Mouse (Mus musculus) forebrain, embryonic 11.5 days (tissue): ENCODE measurements at regions not wholly inside any gene's neighbourhood (a gene's known extent, or its start where the extent isn't known, plus 50 kb on each side); places are given as distances from the start of the nearest gene placed in this dataset.

Source experiments
- ATAC-seq: fragments of 200-750 bp; cut with Nextera tagmentation; replicated peaks from 2 replicates; pipeline ENCODE4 v1.8.0; 2017; ENCODE audit warnings: moderate TSS enrichment; ENCODE audit not compliant: low FRiP score
- DNase-seq: peaks from one replicate; pipeline ENCODE4 v3.0.0-alpha.2; 2017; ENCODE audit warnings: low spot score
- H3K27ac ChIP-seq: fragments of 300-500 bp; sonication (generic); 2 replicates; pipeline ENCODE4 v1.5.1; 2014; ENCODE audit warnings: low read depth, low read length
- H3K27me3 ChIP-seq: fragments of 300-500 bp; sonication (generic); 2 replicates; pipeline ENCODE4 v1.6.1; 2014; ENCODE audit warnings: mild to moderate bottlenecking, low read length, mixed read lengths; ENCODE audit not compliant: control insufficient read depth, insufficient read depth
- H3K36me3 ChIP-seq: fragments of 300-500 bp; sonication (generic); 2 replicates; pipeline ENCODE4 v1.6.1; 2014; ENCODE audit warnings: mild to moderate bottlenecking, low read length, moderate library complexity, mixed read lengths; ENCODE audit not compliant: control insufficient read depth, insufficient read depth
- H3K4me1 ChIP-seq: fragments of 300-500 bp; sonication (generic); replicated peaks from 2 replicates; pipeline ENCODE4 v1.6.1; 2014; ENCODE audit warnings: low read length, mixed read lengths; ENCODE audit not compliant: control insufficient read depth, insufficient read depth
- H3K4me2 ChIP-seq: fragments of 300-500 bp; sonication (generic); 2 replicates; pipeline ENCODE4 v1.6.1; 2014; ENCODE audit warnings: low read depth, mild to moderate bottlenecking, low read length, moderate library complexity, mixed read lengths; ENCODE audit not compliant: severe bottlenecking
- H3K4me3 ChIP-seq: fragments of 300-500 bp; sonication (generic); 2 replicates; pipeline ENCODE4 v1.5.1; 2014; ENCODE audit warnings: low read depth, low read length
- H3K9ac ChIP-seq: fragments of 300-500 bp; sonication (generic); 2 replicates; pipeline ENCODE4 v1.6.1; 2014; ENCODE audit warnings: low read length
- H3K9me3 ChIP-seq: fragments of 300-500 bp; sonication (generic); 2 replicates; pipeline ENCODE4 v1.6.1; 2016; ENCODE audit warnings: low read length, mixed read lengths; ENCODE audit not compliant: control insufficient read depth
- whole genome bisulfite sequencing: fragments of 180-500 bp; shearing (Covaris S2); extraction: QIAGEN DNeasy Blood & Tissue Kit; methylation state at CpG from one replicate; pipeline ENCODE4 v1.1.7; 2014; 5-methylcytosine and 5-hydroxymethylcytosine counted together

- no peaks in the 10 kb centered on the region for H3K4me1 ChIP-seq
- H3K4me2 ChIP-seq = no peak overlapping the region
- H3K9me3 ChIP-seq = no peaks in the 10 kb centered on the region
- H3K9ac ChIP-seq = no peak overlapping the region
- no peaks in the 10 kb centered on the region for H3K36me3 ChIP-seq
- no peaks in the 10 kb centered on the region for H3K27me3 ChIP-seq
- H3K27ac ChIP-seq = no peak overlapping the region
- no peak overlapping the region for H3K4me3 ChIP-seq
- 16% methylated on average over 1 of the region's 1 CpGs for WGBS
- DNase-seq (no peak), ATAC-seq (peak; percentile 59; the same call in 1 of the 2 replicates)
Measured at GRCm38 (mm10) chr3:17547559-17548059, 400.6 kb upstream of the Cypt12 start.

- peak; percentile 54 for ATAC-seq
- no peak for DNase-seq
- Histone ChIP-seq H3K4me1 (no peaks in the 10 kb centered on the region), H3K27me3 (no peaks in the 10 kb centered on the region), H3K4me3 (no peak overlapping the region), H3K9me3 (no peaks in the 10 kb centered on the region), H3K27ac (peak overlapping the region; percentile 39; the same call in 1 of the 2 replicates), H3K4me2 (no peak overlapping the region), H3K9ac (no peak overlapping the region), H3K36me3 (no peaks in the 10 kb centered on the region)
- WGBS = 32% methylated on average over 9 of the region's 9 CpGs
Measured at GRCm38 (mm10) chr3:17582487-17582886, 365.7 kb upstream of the Cypt12 start.

DNA sequence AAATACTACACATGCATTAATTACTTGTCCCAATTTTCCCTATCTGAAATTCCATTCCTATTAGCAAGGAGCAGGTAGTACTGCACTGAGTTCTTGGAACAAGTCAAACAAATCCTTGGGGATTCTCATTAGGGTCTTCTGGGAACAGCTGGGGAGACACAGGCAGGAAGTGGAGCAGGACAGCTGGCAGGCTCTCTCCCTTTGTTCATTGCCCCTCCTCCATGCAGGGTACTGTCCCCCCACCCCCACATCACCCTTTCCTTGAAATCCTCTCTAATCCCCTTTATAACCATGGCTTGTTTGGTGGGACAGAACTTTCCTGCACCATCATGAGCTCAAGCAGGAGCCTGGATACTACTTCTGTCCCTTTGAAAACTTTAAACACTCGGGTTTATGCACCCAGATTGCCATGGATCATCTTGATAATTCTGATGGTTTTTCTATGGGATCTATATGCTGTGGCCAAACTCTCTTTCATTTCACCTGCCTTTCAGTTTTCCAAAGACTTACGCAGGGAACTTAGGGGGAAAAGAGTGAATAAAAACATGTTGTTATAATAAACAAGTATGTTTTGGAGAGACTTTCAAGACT lies 358.2 kb upstream of the Cypt12 start:
- no peaks in the 10 kb centered on the region for H3K27me3 ChIP-seq
- H3K9me3 ChIP-seq = no peaks in the 10 kb centered on the region
- H3K4me3 ChIP-seq = no peak overlapping the region
- H3K4me1 ChIP-seq = no peaks in the 10 kb centered on the region
- H3K9ac ChIP-seq = no peak overlapping the region
- ATAC-seq (peak; percentile 60), DNase-seq (peak; percentile 52)
- no peaks in the 10 kb centered on the region for H3K36me3 ChIP-seq
- 46% methylated on average over 2 of the region's 2 CpGs for WGBS
- H3K27ac ChIP-seq = no peak overlapping the region
- no peak overlapping the region for H3K4me2 ChIP-seq

GRCm38 (mm10) chr3:17592463-17592862 lies 355.7 kb upstream of the Cypt12 start:
- no peak overlapping the region for H3K9ac ChIP-seq
- 45% methylated on average over 3 of the region's 3 CpGs for WGBS
- no peak overlapping the region for H3K27ac ChIP-seq
- no peaks in the 10 kb centered on the region for H3K27me3 ChIP-seq
- H3K4me1 ChIP-seq = no peaks in the 10 kb centered on the region
- no peak for DNase-seq
- H3K36me3 ChIP-seq = no peaks in the 10 kb centered on the region
- H3K4me2 ChIP-seq = no peak overlapping the region
- H3K4me3 ChIP-seq = no peak overlapping the region
- no peaks in the 10 kb centered on the region for H3K9me3 ChIP-seq
- ATAC-seq = peak; percentile 72

- Histone ChIP-seq H3K36me3 (no peaks in the 10 kb centered on the region), H3K9me3 (no peaks in the 10 kb centered on the region), H3K9ac (no peak overlapping the region), H3K4me1 (no peaks in the 10 kb centered on the region), H3K27me3 (no peaks in the 10 kb centered on the region), H3K4me3 (no peak overlapping the region), H3K4me2 (no peak overlapping the region), H3K27ac (no peak overlapping the region)
- 66% methylated on average over 2 of the region's 2 CpGs for WGBS
- DNase-seq (no peak), ATAC-seq (no peak)
Measured at GRCm38 (mm10) chr3:17596365-17596764, 351.8 kb upstream of the Cypt12 start.

GRCm38 (mm10) chr3:17613486-17613885 lies 334.7 kb upstream of the Cypt12 start:
- WGBS = 89% methylated on average over 1 of the region's 1 CpGs
- H3K4me2 ChIP-seq = no peak overlapping the region
- H3K27me3 ChIP-seq = no peaks in the 10 kb centered on the region
- no peaks in the 10 kb centered on the region for H3K36me3 ChIP-seq
- no peak overlapping the region for H3K9ac ChIP-seq
- no peak overlapping the region for H3K27ac ChIP-seq
- DNase-seq (no peak), ATAC-seq (no peak)
- H3K4me3 ChIP-seq = no peak overlapping the region
- no peaks in the 10 kb centered on the region for H3K4me1 ChIP-seq
- no peaks in the 10 kb centered on the region for H3K9me3 ChIP-seq

DNA sequence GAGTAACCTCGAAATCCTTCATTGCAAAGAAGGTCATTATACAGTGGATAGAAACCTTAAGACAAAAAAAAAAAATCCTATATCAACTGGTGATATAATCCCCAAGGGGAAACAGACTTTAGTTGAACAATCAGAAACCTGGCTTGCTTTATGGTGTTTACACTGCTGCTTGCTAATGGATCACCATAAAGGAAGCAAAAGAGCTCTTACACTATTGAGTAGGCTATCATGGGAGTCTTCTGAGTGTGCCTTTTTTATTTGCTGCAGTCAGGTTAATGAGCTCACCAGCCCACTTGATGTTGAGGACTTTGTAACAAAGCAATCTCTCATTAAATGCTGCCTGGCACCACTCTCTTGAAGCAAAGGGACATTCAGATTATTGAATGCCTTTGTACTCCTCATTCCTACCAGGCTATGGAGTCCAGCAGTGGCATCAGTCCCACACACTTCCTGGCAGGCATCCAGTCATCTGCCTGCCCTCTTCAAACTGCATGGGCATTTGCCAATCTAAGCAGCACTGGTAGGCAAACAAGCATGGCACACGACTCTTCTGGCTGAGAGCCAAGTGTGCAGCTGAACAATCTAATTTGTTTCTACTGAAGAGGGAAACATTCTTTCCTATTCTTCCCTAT lies 331.7 kb upstream of the Cypt12 start:
- no peak overlapping the region for H3K4me2 ChIP-seq
- H3K27me3 ChIP-seq = no peaks in the 10 kb centered on the region
- WGBS = 61% methylated on average over 2 of the region's 2 CpGs
- H3K4me3 ChIP-seq = no peak overlapping the region
- H3K27ac ChIP-seq = no peak overlapping the region
- ATAC-seq (peak; percentile 89), DNase-seq (peak; percentile 57)
- H3K9ac ChIP-seq = no peak overlapping the region
- no peaks in the 10 kb centered on the region for H3K36me3 ChIP-seq
- H3K4me1 ChIP-seq = no peaks in the 10 kb centered on the region; the same call in 1 of the 2 replicates
- no peaks in the 10 kb centered on the region for H3K9me3 ChIP-seq

GRCm38 (mm10) chr3:17619489-17619888 lies 328.7 kb upstream of the Cypt12 start:
- H3K4me1 ChIP-seq = no peaks in the 10 kb centered on the region; the same call in 1 of the 2 replicates
- no peaks in the 10 kb centered on the region for H3K9me3 ChIP-seq
- ATAC-seq (peak; percentile 36; the same call in 1 of the 2 replicates), DNase-seq (no peak)
- H3K4me2 ChIP-seq = no peak overlapping the region
- H3K9ac ChIP-seq = no peak overlapping the region
- no peak overlapping the region for H3K4me3 ChIP-seq
- H3K36me3 ChIP-seq = no peaks in the 10 kb centered on the region
- no peaks in the 10 kb centered on the region for H3K27me3 ChIP-seq
- no peak overlapping the region for H3K27ac ChIP-seq
- 37% methylated on average over 2 of the region's 2 CpGs for WGBS

DNA sequence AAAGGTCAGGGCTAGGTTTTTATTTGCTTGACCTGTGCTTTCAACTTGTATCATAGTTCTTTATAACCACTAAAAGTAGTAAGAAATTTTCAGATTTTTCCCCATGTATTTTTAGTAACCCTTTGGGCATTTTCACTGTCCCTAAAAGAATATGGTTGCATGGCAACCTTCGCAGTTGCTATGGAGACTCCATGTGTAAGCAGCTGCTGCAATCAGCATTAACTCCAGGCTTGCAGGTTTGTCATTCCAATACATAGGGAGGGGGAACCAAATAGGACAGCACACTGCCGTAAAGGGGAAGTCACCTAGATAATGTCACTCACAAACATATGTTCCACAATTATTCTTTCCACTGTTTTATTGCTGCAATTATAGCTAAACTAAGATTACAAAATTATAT lies 328.3 kb upstream of the Cypt12 start:
- Histone ChIP-seq H3K27ac (no peak overlapping the region), H3K9ac (no peak overlapping the region), H3K4me1 (no peaks in the 10 kb centered on the region; the same call in 1 of the 2 replicates), H3K27me3 (no peaks in the 10 kb centered on the region), H3K36me3 (no peaks in the 10 kb centered on the region), H3K4me2 (no peak overlapping the region), H3K9me3 (no peaks in the 10 kb centered on the region), H3K4me3 (no peak overlapping the region)
- WGBS = 31% methylated on average over 2 of the region's 2 CpGs
- DNase-seq (no peak), ATAC-seq (peak; percentile 75)
